Mouse (Mus musculus): ENCODE data around the gene Inhbe.

The Inhbe gene

DNA sequence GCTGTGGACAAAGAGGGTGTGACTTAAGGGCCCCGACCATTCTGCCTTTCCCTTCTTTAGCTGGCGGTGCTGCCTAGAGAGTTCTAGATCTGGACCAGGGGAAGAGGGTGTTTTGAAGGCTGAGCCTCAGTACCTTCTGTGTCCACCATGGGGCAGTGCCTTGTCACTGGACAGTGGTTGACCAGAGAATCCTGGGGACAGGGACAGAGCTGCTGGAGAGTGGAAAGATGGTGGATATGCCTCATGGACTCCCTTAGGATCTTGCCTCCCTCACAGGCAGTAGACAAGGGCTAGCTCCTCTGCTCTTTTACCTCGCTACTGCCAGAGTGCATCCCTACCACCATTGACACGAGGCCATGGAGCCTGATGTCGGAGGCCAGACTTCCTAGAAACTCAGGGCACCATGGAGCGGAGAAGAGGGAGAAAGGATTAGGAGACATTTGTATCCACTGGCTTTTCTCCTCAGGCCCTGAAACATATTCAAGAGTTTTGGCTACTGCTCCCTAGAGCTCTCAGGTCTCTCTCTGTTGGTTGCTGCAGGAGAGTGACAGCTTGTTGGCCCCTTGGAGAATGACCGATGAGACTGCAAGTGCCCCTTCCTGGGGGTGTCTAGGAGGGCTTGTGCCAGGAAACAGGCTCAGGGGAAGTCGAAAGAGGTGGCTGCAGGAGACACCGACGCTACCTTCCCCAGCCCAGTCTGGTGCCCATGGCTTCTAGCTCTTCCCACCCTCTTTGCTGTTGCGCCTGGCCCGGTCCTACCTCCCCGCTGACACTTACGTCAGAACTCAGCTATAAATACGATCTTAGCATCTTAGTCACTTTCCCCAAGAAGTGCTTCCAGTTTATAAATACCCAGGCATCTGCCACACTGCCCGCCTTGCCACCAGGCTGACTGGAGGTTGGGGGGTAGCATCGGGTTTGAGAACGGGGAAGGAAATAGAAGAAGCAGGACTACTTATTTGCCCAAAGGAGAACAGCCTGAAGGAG lies at the start of gene Inhbe:
Gene Inhbe (minus strand): TSS at position 503 of the 987 bp plus-strand sequence.
- in situ Hi-C loops (cut with MboI, MseI), result no loop called here

DNA sequence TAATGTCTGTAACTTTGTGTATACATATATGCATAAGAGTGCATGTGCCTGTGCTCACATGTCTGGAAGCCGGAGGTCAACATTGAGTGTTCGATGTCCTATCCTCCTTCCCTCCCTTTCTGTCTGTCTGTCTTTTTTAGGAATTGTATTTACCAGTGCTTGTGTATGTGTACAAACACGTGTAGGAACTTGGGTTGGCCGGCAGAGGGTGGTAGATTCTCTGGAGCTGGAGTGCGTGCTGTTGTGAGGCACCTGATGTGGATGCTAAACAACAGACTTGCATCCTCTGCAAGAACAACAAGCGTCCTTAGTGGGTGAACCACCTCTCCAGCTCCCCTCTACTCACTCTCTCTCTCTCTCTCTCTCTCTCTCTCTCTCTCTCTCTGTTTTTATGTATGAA lies 37.6 kb upstream of the Inhbe start:
- in situ Hi-C loops (cut with MboI, MseI), result no loop called here

DNA sequence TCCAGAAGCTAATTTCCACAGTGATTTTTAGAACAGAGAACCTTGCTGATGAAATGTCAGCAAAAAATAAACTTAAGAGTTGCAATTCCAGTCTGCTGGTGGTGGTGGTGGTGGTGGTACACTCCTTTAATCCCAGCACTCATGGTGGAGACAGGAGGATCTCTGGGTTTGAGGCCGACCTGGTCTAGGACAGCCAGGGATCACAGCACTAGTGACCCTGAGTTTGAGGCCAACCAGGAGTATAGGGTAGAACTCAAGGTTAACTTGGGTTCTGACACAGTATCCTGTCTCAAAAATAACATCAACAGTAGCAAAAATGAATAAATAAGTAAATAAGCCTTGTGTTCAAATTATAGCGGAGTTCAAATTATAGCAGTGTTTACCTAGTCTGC lies 27.5 kb upstream of the Inhbe start:
- in situ Hi-C loops (cut with MboI, MseI), result no loop called here

DNA sequence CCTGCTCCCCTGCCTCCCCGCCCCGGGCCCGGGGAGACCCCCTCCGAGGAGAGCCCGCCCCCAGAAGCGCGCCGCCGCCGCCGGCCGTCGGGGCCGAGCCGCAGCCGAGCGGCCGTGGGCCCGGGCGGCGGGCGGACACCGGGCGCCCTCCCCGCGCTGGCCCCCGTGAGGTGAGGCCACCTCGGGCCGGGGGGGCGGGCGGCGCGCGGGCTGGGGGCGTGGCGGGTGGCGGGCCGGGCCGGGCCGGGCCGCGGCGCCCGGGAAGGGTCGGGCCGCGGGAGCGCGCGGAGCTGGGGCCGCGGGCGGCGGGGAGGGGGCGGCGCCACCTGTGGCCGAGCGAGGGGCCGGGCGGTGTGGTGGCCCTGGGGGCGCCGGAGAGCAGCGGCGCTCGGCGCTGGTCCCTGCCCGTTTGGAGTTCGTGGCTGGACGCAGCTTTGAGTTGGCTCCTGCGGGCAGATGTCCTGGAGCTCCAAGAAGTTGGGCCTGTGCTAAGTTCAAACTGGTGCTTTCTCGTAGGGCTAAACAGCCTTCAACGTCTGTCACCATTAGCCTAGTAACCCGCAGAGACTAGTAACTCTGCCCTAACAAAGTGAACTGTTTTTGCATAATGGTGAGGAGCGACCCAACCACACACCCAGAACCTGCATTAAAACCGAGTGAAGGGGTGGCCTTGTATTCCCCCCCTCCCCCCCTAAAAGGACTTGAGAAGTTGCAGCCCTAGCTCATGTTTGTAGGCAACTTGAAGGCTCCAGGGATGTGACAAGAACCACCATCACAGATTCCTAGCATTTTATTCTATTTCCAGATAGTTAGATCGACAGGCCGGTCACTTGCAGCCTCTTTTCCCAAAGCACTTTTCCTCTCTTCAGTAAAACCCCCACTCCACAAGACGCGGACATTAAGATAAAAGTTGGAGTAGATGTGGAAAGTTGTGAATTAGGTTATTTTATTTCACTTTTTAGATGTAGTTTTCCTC lies 26.8 kb upstream of the Inhbe start:
- in situ Hi-C loops (cut with MboI, MseI), result no loop called here

DNA sequence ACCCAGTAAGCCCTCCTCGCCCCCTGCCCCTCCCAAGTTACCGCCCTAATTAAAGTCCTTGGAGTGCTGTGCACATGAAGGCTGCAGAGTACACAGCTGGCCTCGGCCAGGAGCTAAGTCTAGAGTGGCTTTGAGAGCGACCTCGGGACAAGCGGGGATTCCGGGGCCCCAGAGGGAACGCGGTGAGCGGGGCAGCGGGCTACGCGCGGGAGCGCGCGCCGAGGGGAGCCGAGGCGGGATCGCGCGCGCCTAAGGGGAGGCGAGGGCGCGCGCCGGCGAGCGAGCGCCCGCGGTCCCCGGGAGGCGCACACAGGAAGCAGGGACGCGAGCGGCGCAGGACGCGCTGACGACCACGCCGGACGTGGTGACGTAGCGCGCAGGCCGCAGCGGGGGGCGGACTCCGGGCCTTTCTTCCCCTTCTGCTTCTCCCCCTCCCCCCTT lies 26.1 kb upstream of the Inhbe start, which contains the start of gene R3hdm2:
Gene R3hdm2 (plus strand): TSS at position 77 of the 441 bp plus-strand sequence.
- in situ Hi-C loops (cut with MboI, MseI), result no loop called here

DNA sequence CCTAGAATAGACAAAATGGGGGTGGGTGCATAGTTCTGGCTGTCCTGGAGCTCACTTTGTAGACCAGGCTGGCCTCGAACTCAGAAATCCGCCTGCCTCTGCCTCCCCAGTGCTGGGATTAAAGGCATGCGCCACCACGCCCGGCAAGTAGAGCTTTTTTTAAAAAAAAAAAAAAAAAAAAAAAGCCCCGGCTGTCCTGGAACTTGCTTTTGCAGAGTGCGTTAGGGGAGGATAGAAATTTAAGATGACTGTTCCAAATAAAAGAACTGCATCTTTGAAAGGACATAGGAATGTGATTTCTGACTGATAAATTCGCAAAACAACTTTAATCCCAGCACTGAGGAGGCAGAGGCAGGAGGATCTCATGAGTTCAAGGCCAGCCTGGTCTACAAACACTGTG lies 25.4 kb upstream of the Inhbe start:
- in situ Hi-C loops (cut with MboI, MseI), result no loop called here

DNA sequence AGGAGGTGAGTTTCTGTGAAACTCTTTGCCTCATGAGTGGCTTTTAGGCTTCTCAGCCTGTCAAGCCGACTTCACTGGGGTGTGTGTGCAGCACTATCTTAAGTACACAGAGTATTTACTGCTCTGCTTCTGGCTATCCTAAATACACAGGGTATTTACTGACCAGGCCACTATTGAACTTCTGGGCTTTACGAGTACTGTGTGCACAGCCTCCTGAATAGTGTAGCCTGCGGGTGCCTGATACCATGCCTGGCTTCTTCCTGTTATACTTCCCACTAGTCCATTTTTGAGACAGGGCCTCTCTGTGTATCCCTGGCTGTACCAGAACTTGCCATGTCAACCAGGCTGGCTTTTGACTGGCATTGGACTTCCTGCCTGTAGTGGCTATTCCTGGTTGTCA lies 23.5 kb upstream of the Inhbe start:
- in situ Hi-C loops (cut with MboI, MseI), result no loop called here

DNA sequence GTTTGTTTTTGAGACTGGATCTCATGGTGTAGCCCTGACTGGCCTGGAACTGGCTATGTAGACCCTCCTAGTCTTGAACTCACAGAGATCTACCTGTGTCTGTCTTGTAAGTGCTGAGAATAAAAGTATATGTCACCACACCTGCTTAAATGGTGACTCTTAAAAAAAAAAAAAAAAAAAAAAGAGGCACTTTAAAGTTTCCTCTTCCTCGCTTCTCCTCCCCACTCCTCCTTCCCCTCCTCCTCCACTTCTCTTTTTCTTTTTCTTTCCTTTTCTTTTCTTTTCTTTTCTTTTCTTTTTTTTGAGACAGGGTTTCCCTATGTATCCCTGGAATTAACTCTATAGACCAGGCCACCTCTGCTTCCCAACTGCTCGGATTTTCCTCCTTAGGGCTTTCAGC lies 16.8 kb upstream of the Inhbe start:
- in situ Hi-C loops (cut with MboI, MseI), result no loop called here

DNA sequence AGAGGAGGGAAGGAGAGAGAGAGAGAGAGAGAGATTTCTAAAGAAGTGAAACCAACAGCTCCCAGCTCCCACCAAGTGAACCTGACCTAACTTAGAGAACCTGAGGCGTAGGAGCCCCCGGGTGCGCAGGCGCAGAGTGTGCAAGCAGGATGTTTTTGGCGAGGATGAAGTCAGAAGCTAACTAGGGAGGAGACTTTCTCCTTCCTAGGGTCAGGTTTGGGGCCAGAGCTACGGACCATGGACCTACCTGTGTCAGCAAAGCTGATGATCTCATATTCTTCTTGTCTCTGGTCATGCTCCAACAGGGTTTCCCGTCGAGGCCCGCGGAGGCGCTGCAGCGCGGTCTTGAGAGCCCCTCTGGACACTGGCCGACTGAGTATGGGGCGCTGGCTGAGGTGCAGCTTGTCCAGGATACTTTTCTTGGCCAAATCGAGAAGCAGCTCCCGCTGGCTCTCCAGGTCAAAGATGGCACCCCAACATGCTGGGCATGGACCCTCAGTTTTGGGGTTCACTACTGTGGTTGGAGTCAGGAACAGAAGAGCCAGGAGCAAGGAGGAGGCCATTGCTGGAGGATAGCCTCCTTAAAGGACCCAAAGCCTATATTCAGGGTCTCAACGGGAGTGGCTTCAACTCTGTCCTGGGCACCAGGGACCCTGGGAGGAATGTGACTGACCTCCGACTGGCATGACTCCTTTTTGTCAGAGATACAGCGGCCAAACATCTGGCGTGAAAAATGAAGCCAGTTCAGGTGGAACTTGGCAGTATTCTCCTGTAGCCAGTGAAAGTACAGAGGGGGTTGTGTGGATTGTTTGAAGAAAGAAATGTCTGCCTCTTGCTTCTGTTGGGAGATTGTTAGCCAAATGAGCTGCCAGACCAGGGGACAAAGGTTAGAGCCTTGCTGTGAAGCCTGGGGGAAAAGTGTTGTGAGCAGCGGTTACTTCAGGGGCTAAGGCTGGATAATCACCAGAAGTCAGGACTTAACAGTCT lies 15.9 kb upstream of the Inhbe start, which contains the start of gene Inhbc:
Gene Inhbc (minus strand): TSS at position 598 of the 987 bp plus-strand sequence.
- in situ Hi-C loops (cut with MboI, MseI), result no loop called here

DNA sequence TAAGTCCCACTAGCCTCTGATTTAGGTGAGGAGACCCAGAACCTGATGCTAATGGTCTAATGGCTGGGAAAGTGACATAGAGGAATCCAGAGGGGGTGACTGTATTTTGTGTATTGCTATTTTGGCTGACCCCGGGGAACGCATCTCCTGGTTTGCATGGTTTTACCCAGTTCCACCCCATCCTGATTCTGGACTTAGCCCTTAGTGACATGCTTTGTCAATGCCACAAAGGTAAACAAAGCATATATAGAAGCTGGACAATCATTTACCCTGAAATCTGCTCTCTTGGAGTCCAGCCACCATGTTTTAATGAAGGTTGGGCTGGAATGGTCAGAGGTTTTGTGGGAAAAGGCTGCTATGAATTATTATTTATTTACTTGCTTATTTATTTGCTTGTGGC lies 14.1 kb upstream of the Inhbe start:
- in situ Hi-C loops (cut with MboI, MseI), result no loop called here

DNA sequence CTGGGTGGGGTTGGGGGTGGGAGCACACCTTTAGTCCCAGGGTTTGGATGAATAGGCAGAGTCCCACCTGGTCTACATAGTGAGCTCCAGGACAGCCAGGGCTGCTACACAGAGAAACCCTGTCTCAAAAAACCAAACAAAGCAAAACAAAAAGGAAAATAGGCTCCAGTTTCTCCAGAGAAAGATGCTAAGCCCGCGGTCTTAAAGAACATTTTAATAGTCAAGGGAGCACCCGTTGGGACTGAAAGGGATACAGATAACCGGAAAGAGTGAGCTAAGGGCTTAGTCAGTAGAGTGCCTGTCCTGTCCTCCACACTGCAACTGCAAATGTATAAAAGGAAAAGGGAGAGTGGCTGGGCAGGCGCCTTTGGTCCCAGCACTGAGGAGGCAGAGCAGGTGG lies 12.9 kb upstream of the Inhbe start:
- in situ Hi-C loops (cut with MboI, MseI), result no loop called here

DNA sequence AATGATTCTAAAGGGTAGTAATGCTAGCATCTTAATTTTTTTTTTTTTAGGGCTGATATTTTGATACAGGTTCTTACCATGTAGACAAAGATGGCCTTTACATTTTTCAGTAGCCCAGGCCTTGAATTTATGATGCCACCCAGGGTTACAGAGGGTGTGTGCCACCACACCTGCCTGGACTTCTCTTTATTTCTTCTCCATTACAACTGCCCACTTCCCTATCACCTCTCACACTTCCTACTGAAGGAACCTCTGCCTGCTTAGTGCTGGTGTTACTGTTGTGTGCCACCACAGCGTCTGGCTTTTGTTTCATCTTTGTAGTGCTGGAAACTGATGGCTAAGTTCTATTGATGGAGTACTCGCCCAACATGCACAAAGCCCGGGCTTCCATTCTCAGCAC lies 6.5 kb upstream of the Inhbe start:
- in situ Hi-C loops (cut with MboI, MseI), result no loop called here

DNA sequence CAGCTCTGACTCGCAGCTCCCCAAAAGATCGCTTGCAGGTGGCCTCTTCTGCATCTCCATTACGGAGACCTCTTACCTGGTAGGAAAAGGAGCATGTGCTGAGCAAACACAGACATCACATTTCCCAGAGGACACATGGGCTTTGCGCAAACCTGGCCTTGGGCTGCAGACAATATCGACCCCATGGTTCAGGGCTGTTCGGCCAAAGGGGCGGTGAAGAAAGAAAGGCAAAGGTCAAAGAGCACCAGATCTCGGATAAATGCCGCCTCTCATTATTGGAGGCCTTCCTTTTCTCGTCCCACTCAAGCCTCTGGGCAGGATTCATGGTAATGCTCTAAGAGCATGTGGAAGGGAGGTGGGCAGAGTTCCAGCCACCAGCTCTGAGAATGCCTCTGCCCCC lies 1.1 kb upstream of the Inhbe start:
- in situ Hi-C loops (cut with MboI, MseI), result no loop called here

DNA sequence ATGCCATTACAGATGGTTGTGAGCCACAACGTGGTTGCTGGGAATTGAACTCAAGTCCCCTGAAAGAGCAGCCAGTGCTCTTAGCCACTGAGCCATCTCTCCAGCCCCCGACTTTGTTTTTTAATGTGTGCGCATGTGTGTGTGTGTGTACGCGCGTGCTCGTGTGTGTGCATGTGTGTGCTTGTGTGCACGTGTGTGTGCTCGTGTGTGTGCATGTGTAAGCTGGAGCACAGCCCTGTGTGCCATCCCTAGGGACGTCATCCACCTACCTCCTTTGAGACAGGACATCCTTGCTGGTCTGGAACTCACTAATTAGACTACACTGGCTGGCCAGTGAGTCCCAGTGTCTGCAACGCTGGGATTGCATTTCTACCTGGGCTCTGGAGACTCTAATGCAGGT lies 1.4 kb downstream of the Inhbe start:
- in situ Hi-C loops (cut with MboI, MseI), result no loop called here

DNA sequence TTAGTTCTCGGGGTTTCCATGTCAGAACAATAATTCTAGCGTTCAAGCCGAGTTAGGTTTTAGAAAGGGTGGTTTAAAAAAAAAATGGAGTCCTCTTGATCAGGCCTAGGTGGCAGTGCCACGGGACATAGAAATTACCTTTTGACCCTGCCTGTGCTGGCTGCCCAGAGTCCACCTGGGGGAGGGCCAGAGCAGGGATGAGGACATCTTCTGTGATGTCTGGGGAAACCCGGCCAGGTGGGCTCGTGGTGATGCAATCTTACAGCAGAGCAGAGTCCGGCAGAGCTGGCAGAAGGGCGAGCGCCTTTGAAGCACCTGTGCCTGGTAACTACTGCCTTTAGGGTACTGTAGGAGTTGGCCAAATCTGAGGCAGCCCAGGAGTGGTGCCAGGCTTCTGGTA lies 2.0 kb downstream of the Inhbe start:
- in situ Hi-C loops (cut with MboI, MseI), result no loop called here

DNA sequence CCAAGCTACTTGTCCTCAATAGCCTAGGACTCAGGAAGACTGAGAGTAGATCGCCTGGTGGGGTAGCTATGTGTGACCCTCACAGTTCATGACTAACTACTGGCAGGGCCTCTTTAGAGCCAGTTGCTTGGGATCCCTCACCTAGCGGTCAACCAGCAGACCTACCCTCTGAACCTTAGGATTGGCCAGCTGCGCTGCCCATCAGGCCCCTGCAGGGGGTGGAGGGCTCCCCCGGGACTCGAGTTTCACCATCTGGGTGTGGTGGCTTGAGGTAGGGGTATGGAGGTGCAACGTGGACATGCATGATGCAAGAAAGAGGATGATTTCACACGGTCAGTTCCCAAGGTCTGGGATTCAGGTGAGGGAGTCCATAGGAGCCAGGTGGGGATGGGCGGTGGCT lies 2.5 kb downstream of the Inhbe start:
- in situ Hi-C loops (cut with MboI, MseI), result no loop called here

DNA sequence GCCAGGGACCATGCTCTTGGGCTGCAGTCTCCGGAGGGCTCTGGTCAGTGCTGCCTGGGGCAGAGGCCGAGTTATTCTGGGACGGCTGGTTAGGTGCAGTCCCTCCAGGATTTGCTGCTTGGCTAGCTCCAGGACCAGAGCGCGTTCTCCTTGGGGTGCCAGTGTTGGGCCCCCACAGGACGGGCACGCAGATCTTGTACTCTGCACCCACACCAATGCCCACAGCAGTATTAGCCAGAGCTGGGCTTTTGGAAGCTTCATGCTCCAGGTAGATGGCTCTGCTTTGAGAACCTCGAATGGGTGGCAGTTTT lies 3.0 kb downstream of the Inhbe start:
- in situ Hi-C loops (cut with MboI, MseI), result no loop called here

DNA sequence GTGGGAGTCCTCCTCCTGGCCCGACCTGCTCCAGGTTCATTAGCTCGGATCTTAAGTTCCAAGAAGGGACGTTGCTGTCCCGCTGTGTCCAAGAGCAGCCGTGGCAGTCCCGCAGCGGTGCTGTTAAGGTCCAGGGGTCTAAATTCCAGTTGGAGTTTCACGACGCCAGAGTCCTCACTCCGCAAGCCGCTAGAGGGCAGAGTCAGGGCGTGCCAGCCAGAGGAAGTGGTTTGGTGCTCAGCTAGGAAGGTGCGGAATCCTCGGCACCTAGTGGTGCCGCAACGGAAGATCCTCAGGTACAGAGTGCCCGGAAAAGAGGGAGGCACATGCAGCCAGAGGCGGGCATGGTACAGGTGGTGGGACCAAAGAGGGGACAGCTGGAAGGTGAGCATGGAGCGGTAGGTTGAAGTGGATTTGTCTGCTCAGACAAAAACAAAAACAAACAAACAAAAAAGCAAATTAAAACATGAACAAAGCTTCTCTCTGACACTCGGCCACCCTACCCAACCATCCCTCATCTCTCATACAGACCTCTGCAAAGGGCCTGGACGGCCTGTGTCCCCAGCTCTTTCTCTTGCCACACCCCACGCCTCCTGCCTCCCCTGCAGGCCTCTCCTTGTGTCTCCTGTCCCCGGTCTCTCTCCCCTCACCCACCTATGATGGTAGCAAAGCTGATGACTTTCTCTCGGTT lies 3.5 kb downstream of the Inhbe start:
- in situ Hi-C loops (cut with MboI, MseI), result no loop called here

DNA sequence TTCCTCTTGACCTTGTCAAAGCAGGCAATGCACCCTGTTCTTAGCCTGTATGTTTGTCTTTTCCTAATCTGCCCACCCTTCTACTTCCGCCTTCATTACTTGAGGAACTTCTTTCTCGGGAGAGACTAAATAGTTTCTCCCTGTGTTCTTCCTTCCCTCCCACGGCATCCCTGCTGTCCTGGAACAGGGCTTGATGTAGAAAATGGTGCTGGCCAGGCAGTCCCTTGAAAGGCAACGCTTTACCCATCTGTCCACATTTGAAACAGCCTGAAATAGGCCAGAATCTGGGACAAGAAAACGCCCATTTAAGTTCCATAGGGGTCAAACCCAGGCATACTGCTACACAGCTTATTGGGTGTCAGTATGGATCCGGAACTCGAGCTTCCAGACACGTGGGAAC lies 4.4 kb downstream of the Inhbe start:
- in situ Hi-C loops (cut with MboI, MseI), result no loop called here

DNA sequence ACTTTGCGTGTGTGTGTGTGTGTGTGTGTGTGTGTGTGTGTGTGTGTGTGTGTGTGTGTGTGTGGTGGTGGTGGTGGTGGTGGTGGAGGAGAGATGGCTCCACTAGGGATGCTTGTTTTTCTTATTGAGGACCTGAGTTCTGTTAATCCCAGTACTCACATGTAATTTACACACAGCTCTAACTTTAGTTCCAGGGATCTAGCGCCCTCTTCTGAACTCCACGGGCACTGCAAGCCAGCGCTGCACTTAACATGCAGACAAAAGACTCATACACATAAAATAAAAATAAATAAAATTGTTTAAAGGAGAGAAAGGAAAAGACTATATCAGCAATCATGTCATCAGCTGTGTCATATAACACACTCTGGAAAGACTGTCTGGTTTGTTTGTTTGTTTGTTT lies 5.3 kb downstream of the Inhbe start:
- in situ Hi-C loops (cut with MboI, MseI), result no loop called here

DNA sequence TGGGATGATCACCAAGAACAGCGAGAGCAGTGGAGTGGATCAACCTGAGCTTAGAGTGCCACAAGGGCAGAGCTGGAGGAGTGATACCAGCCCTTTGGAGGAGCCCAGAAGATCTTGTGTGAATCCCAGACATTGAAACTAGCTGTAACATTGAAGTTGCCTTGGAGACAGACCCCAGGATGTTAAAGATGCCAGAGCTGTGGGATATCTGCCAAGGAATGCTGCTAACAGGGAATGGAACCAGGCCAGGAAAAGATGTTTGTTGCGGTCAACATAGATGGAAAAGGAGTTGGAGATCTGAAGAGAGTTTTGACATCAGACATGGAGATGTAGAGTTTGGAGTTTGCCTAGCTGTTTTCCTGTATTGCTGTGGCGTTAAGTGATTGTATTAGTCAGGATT lies 8.0 kb downstream of the Inhbe start:
- in situ Hi-C loops (cut with MboI, MseI), result no loop called here
